Mouse (Mus musculus): Measurements from ENCODE around the gene Hsbp1.
A peak's percentile ranks its signal among the peaks of the same experiment; 100 is the strongest.

The Hsbp1 gene

GRCm38 (mm10) chr8:119394097-119394496, 49.8 kb downstream of the Hsbp1 start:
- DNase-seq: peak; percentile 29

GRCm38 (mm10) chr8:119394524-119395026, 50.3 kb downstream of the Hsbp1 start, which contains the start of gene Mlycd:
Gene Mlycd, plus strand, starts transcription at chr8:119394878.
- DNase-seq: peak; percentile 90

GRCm38 (mm10) chr8:119395072-119395950, 51.0 kb downstream of the Hsbp1 start:
- no peak for DNase-seq
